Mouse (Mus musculus): Measurements from ENCODE around the gene Gm17545.

- TF ChIP-seq CTCF (conservative IDR thresholded peaks at IDR 0.05; ENCODE audit: insufficient read depth, insufficient read length, low read depth, low read length) (no peak), POLR2A (IDR thresholded peaks at IDR 0.05; ENCODE audit: low read depth, low read length) (no peak)
These were observed 25.3 kb upstream of the Gm17545 start for GRCm38 (mm10) chr9:22428666-22429410.
